Mouse (Mus musculus) heart, embryonic 15.5 days (tissue): ENCODE measurements around the gene Cxadr. TPM values are rescaled to one million over a fixed set of nuclear protein-coding genes. Genes with fewer than 3 reads are reported as not detected.
A peak's percentile ranks its signal among the peaks of the same experiment; 100 is the strongest.

Experiments
- ATAC-seq: fragments of 200-750 bp; cut with Nextera tagmentation; replicated peaks from 2 replicates; pipeline ENCODE4 v1.8.0; 2017; ENCODE audit warnings: low read depth, moderate TSS enrichment; ENCODE audit not compliant: insufficient number of reproducible peaks, insufficient read depth, low FRiP score
- H3K27ac ChIP-seq: fragments of 300-500 bp; sonication (generic); 2 replicates; pipeline ENCODE4 v1.5.1; 2015; ENCODE audit warnings: mild to moderate bottlenecking, inconsistent platforms
- H3K27me3 ChIP-seq: fragments of 300-500 bp; sonication (generic); 2 replicates; pipeline ENCODE4 v1.6.1; 2015; ENCODE audit warnings: inconsistent platforms
- H3K36me3 ChIP-seq: fragments of 300-500 bp; sonication (generic); 2 replicates; pipeline ENCODE4 v1.6.1; 2015; ENCODE audit warnings: mild to moderate bottlenecking, inconsistent platforms
- H3K4me1 ChIP-seq: fragments of 300-500 bp; sonication (generic); replicated peaks from 2 replicates; pipeline ENCODE4 v1.6.1; 2015; ENCODE audit warnings: inconsistent platforms
- H3K4me2 ChIP-seq: fragments of 300-500 bp; sonication (generic); 2 replicates; pipeline ENCODE4 v1.6.1; 2015; ENCODE audit warnings: inconsistent platforms, mild to moderate bottlenecking, moderate library complexity
- H3K4me3 ChIP-seq: fragments of 300-500 bp; sonication (generic); 2 replicates; pipeline ENCODE4 v1.5.1; 2015; ENCODE audit warnings: mild to moderate bottlenecking, inconsistent platforms
- H3K9ac ChIP-seq: fragments of 300-500 bp; sonication (generic); 2 replicates; pipeline ENCODE4 v1.6.1; 2015; ENCODE audit warnings: mild to moderate bottlenecking, inconsistent platforms
- H3K9me3 ChIP-seq: fragments of 300-500 bp; sonication (generic); replicated peaks from 2 replicates; pipeline ENCODE4 v1.6.1; 2016; ENCODE audit warnings: inconsistent platforms
- WGBS: fragments of 180-500 bp; shearing (Covaris S2); methylation state at CpG from one replicate; pipeline ENCODE4 v1.1.7; 2015; ENCODE audit warnings: mixed read lengths; 5-methylcytosine and 5-hydroxymethylcytosine counted together
- polyA plus RNA-seq: library from polyadenylated mRNA; unstranded; fragments of >200 nt; fragmentation: Nextera tagmentation; extraction: Ambion mirVana; gene quantifications from 2 replicates; pipeline ENCODE4 v1.2.1, GENCODE M21; 2015

The Cxadr gene
- polyA plus RNA-seq, result 26.9 and 29.9 TPM in 2 replicates

DNA sequence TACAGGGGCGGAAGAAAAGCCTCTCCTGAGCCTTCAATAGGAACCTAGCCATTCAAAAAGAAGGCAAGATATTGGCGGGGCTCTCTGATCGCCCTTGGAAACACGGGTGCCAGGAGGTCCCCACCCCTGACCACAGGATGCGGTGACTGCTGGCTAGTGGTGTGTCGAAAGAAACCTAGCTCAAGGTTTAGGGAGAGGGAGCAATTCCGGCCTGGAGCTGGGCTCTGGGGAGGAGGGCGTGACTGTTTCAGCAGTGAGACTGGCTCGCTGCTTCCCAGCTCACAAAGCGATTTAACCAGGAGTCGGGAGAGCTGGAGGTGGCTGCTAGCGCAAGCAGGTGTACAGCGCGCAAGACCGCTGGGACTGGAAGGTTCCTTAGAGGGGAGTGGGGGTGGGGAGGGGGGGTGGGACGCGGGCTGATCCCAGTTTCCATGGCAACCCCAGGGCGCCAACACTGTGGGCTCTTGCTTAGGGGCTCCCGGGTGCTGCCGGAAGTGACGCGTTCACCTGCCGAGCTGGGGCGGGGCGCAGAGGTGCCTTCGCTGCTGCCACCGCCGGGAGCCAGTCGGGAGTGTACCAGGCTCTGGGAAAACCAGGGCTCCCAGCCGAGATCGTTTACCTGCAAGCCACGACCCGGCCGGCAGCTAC, at the start of gene Cxadr:
Gene Cxadr, plus strand, starts transcription at position 307 of the 648 bp plus-strand sequence.
- Histone ChIP-seq H3K27ac (peak within 1 kb of the TSS; percentile 85), H3K9me3 (no peaks in the 10 kb centered on the region), H3K4me1 (peaks cover 24% of the 10 kb centered on the region), H3K4me2 (peak within 1 kb of the TSS; percentile 90), H3K36me3 (no peaks in the 10 kb centered on the region), H3K27me3 (no peaks in the 10 kb centered on the region), H3K9ac (peak within 1 kb of the TSS; percentile 82), H3K4me3 (peak within 1 kb of the TSS; percentile 88)
- peak; percentile 88 for ATAC-seq
- WGBS, result under 1% methylated on average over 31 of the region's 34 CpGs

DNA sequence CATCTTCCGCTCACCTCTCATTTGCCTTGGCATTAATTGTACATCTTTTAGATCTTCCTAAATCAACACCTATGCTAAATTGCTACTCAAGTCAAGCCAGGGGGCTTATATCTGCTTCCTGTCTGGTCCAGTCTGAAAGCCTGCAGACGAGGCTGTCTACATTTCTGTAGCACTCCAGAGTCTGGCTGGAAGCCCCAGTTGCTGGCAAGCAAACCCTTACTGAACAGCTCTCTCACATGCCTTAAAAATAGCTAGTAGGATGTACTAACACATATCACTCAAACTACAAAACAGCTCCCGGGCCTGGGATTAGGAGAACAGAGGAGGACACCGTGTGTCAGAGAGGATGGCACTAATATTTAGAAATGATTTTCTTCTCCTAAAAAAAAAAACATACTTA, 42.3 kb upstream of the Cxadr start:
- Histone ChIP-seq H3K4me3 (no peak overlapping the region), H3K4me1 (peaks cover 15% of the 10 kb centered on the region), H3K27me3 (no peaks in the 10 kb centered on the region), H3K36me3 (no peaks in the 10 kb centered on the region), H3K9ac (no peak overlapping the region), H3K9me3 (no peaks in the 10 kb centered on the region), H3K27ac (peak overlapping the region; percentile 86), H3K4me2 (peak overlapping the region; percentile 37; the same call in 1 of the 2 replicates)
- 18% methylated on average over 4 of the region's 4 CpGs for WGBS
- ATAC-seq, result peak; percentile 77

- Histone ChIP-seq H3K4me1 (peaks cover 20% of the 10 kb centered on the region), H3K27me3 (no peaks in the 10 kb centered on the region), H3K9me3 (no peaks in the 10 kb centered on the region), H3K36me3 (no peaks in the 10 kb centered on the region), H3K4me2 (no peak overlapping the region), H3K27ac (no peak overlapping the region), H3K4me3 (no peak overlapping the region), H3K9ac (no peak overlapping the region)
- no peak for ATAC-seq
- 62% methylated on average over 10 of the region's 10 CpGs for WGBS
Measured at GRCm38 (mm10) chr16:78260070-78260879, 41.0 kb upstream of the Cxadr start.

- H3K4me2 ChIP-seq, result no peak overlapping the region
- no peak overlapping the region for H3K27ac ChIP-seq
- no peaks in the 10 kb centered on the region for H3K36me3 ChIP-seq
- no peaks in the 10 kb centered on the region for H3K9me3 ChIP-seq
- WGBS, result 78% methylated on average over 3 of the region's 3 CpGs
- no peak for ATAC-seq
- H3K4me1 ChIP-seq, result peaks cover 25% of the 10 kb centered on the region
- no peak overlapping the region for H3K4me3 ChIP-seq
- H3K27me3 ChIP-seq, result no peaks in the 10 kb centered on the region
- H3K9ac ChIP-seq, result no peak overlapping the region
Measured at GRCm38 (mm10) chr16:78261520-78261919, 39.8 kb upstream of the Cxadr start.

- Histone ChIP-seq H3K9me3 (no peaks in the 10 kb centered on the region), H3K27me3 (no peaks in the 10 kb centered on the region), H3K4me1 (peaks cover 18% of the 10 kb centered on the region), H3K9ac (peak overlapping the region; percentile 49), H3K27ac (peak overlapping the region; percentile 76), H3K36me3 (no peaks in the 10 kb centered on the region), H3K4me2 (peak overlapping the region; percentile 62), H3K4me3 (peak overlapping the region; percentile 46)
- ATAC-seq, result peak; percentile 14; the same call in 1 of the 2 replicates
- 21% methylated on average over 16 of the region's 16 CpGs for WGBS
Measured at GRCm38 (mm10) chr16:78264442-78265150, 36.7 kb upstream of the Cxadr start.

DNA sequence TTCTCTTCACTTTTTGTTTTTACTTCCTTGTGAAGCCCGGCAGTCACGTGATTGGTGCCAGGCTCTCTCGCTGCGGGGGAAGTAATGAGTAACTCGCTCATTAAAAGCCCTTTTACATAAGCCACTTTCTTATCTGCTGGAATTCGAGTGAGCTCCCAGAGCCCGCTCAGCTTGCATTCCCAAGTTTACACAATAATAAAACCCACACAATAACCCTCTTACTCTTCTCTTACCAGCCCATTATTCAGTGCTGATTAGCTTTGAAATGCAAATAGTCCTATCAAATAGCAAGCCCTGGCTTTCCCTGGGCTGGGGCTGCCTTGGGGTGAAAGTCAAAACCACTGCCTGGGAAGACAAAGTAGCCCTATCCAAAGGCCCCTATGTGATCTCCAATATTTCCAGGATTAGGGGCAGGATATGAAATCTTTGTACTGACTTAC, 36.1 kb upstream of the Cxadr start:
- Histone ChIP-seq H3K4me2 (peak overlapping the region; percentile 62), H3K36me3 (no peaks in the 10 kb centered on the region), H3K4me3 (peak overlapping the region; percentile 46), H3K9me3 (no peaks in the 10 kb centered on the region), H3K4me1 (peaks cover 14% of the 10 kb centered on the region), H3K9ac (no peak overlapping the region; the same call in 1 of the 2 replicates), H3K27ac (peak overlapping the region; percentile 76), H3K27me3 (no peaks in the 10 kb centered on the region)
- peak; percentile 63 for ATAC-seq
- WGBS, result under 1% methylated on average over 7 of the region's 7 CpGs

DNA sequence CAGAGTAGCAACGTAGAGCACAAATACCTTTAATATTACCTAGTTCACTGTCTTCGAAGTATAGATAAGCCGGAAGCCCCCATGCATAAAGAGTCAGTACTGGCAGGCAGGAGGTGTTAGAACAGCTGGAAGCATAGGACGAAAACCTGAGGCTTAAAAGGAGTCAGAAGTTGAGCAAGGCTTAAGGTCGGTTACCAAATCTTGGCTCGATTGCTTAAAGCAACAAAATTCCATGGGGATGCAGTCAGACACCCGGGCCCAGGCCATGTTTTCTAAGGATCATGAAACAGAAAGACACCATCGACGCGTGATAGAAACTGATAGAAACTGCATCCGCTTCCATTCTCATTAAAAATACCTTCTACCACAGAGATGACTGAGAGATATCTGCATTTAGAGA, 35.5 kb upstream of the Cxadr start:
- H3K27me3 ChIP-seq, result no peaks in the 10 kb centered on the region
- H3K4me2 ChIP-seq, result no peak overlapping the region
- H3K27ac ChIP-seq, result peak overlapping the region; percentile 76
- H3K4me3 ChIP-seq, result no peak overlapping the region
- no peak overlapping the region for H3K9ac ChIP-seq
- H3K4me1 ChIP-seq, result peaks cover 11% of the 10 kb centered on the region
- ATAC-seq, result no peak
- H3K9me3 ChIP-seq, result no peaks in the 10 kb centered on the region
- 36% methylated on average over 11 of the region's 11 CpGs for WGBS
- no peaks in the 10 kb centered on the region for H3K36me3 ChIP-seq

- H3K27me3 ChIP-seq, result no peaks in the 10 kb centered on the region
- peaks cover 11% of the 10 kb centered on the region for H3K4me1 ChIP-seq
- H3K9me3 ChIP-seq, result no peaks in the 10 kb centered on the region
- no peak overlapping the region for H3K4me3 ChIP-seq
- H3K27ac ChIP-seq, result no peak overlapping the region
- no peak for ATAC-seq
- H3K4me2 ChIP-seq, result no peak overlapping the region
- H3K36me3 ChIP-seq, result no peaks in the 10 kb centered on the region
- no peak overlapping the region for H3K9ac ChIP-seq
Measured at GRCm38 (mm10) chr16:78267453-78267852, 33.8 kb upstream of the Cxadr start.

- 70% methylated on average over 3 of the region's 3 CpGs for WGBS
- Histone ChIP-seq H3K4me3 (no peak overlapping the region), H3K4me2 (no peak overlapping the region), H3K4me1 (peaks cover 11% of the 10 kb centered on the region), H3K27me3 (no peaks in the 10 kb centered on the region), H3K27ac (no peak overlapping the region), H3K9ac (no peak overlapping the region), H3K9me3 (no peaks in the 10 kb centered on the region), H3K36me3 (no peaks in the 10 kb centered on the region)
- ATAC-seq, result no peak
Measured at GRCm38 (mm10) chr16:78268167-78268566, 33.1 kb upstream of the Cxadr start.

DNA sequence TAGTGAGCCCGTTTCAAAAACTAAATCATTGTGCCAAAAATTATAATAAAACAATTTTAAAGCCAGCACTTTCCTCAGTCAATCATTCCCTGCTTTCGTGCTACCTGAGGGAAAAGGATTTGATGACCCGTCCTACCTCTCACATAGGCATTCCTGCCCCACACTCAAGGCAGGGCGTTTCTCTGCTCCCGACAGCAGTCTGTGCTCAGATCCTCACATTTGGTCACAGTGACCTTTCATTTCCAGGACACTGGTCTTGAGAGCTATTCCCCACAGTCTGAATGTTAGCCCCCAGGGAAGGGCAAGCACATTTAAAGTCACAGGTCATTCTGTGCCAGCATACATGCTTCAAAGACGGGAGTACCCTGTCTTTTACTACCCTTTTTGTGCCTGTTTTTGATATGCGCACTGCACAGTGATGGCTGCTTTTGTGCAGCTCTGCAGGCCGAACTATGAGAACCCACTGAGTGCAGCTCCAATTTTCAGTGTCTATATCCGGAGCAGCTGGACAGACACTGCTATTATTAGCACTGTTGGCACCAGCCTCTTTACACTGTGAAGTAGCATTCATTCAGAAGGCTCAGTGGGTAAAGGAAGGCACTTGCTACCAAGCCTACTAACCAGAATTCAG, 26.3 kb upstream of the Cxadr start:
- peaks cover 10% of the 10 kb centered on the region for H3K4me1 ChIP-seq
- H3K4me3 ChIP-seq, result peak overlapping the region; percentile 19; the same call in 1 of the 2 replicates
- peak overlapping the region; percentile 91 for H3K27ac ChIP-seq
- peak; percentile 86 for ATAC-seq
- H3K36me3 ChIP-seq, result no peaks in the 10 kb centered on the region
- peak overlapping the region; percentile 31; the same call in 1 of the 2 replicates for H3K9ac ChIP-seq
- no peaks in the 10 kb centered on the region for H3K27me3 ChIP-seq
- no peaks in the 10 kb centered on the region for H3K9me3 ChIP-seq
- peak overlapping the region; percentile 43 for H3K4me2 ChIP-seq
- 54% methylated on average over 9 of the region's 9 CpGs for WGBS

GRCm38 (mm10) chr16:78277567-78277966, 23.7 kb upstream of the Cxadr start:
- no peak for ATAC-seq
- 53% methylated on average over 4 of the region's 4 CpGs for WGBS
- no peak overlapping the region for H3K4me2 ChIP-seq

More at GRCm38 (mm10) chr16:78277567-78277966, 23.7 kb upstream of the Cxadr start:
- H3K9me3 ChIP-seq, result no peaks in the 10 kb centered on the region
- H3K9ac ChIP-seq, result no peak overlapping the region
- H3K36me3 ChIP-seq, result no peaks in the 10 kb centered on the region
- H3K27me3 ChIP-seq, result no peaks in the 10 kb centered on the region
- H3K27ac ChIP-seq, result no peak overlapping the region
- no peak overlapping the region for H3K4me3 ChIP-seq
- peaks cover 10% of the 10 kb centered on the region for H3K4me1 ChIP-seq
